Mouse (Mus musculus): ENCODE results near the gene Pnp. TPM values are rescaled to one million over a fixed set of nuclear protein-coding genes. Genes with fewer than 3 reads are reported as not detected.
"Not testable (repeated sequence)": the region's sequence is repeated elsewhere in the genome, so short reads cannot be mapped to it uniquely, and the experiment has no call there.

Gene Pnp
- polyA plus RNA-seq, 1 experiment from 2014 or later: 24.9 TPM

GRCm38 (mm10) chr14:50968216-50968980 lies 37.5 kb downstream of the Pnp start:
- 80% methylated on average over 5 of the region's 5 CpGs for WGBS
- Histone ChIP-seq H3K4me2 (no peak overlapping the region), H3K4me1 (replicated peaks) (peaks cover 8% of the 10 kb centered on the region; the same call in 1 of the 2 replicates)

GRCm38 (mm10) chr14:50969041-50969440 lies 38.2 kb downstream of the Pnp start:
- Histone ChIP-seq H3K4me1 (replicated peaks) (peaks cover 8% of the 10 kb centered on the region; the same call in 1 of the 2 replicates), H3K9ac (no peak overlapping the region), H3K9me3 (no peaks in the 10 kb centered on the region), H3K27ac (no peak overlapping the region), H3K27me3 (no peaks in the 10 kb centered on the region), H3K4me3 (no peak overlapping the region), H3K36me3 (no peaks in the 10 kb centered on the region), H3K4me2 (peak overlapping the region; percentile 27; the same call in 1 of the 2 replicates)
- ATAC-seq (ENCODE audit: low FRiP score): no peak
- WGBS: 4% methylated on average over 1 of the region's 1 CpGs

More at GRCm38 (mm10) chr14:50968216-50968980, 37.5 kb downstream of the Pnp start:
- Histone ChIP-seq H3K27ac (no peak overlapping the region), H3K27me3 (no peaks in the 10 kb centered on the region), H3K4me3 (no peak overlapping the region), H3K9ac (no peak overlapping the region), H3K9me3 (no peaks in the 10 kb centered on the region), H3K36me3 (no peaks in the 10 kb centered on the region)
- no peak for ATAC-seq (ENCODE audit: low FRiP score)

- no peaks in the 10 kb centered on the region for H3K9me3 ChIP-seq
- H3K4me3 ChIP-seq: no peak overlapping the region
- H3K4me2 ChIP-seq: peak overlapping the region; percentile 27
- WGBS: 17% methylated on average over 12 of the region's 12 CpGs
- H3K9ac ChIP-seq: no peak overlapping the region
- H3K36me3 ChIP-seq: no peaks in the 10 kb centered on the region
- no peak for ATAC-seq (ENCODE audit: low FRiP score)
- no peaks in the 10 kb centered on the region for H3K27me3 ChIP-seq
- peaks cover 8% of the 10 kb centered on the region; the same call in 1 of the 2 replicates for H3K4me1 ChIP-seq (replicated peaks)
- H3K27ac ChIP-seq: no peak overlapping the region; the same call in none of the 2 replicates
Measured at GRCm38 (mm10) chr14:50969558-50970544, 39.0 kb downstream of the Pnp start.

- 90% methylated on average over 1 of the region's 1 CpGs for WGBS
- Histone ChIP-seq H3K9ac (no peak overlapping the region), H3K4me1 (replicated peaks) (peaks cover 8% of the 10 kb centered on the region; the same call in 1 of the 2 replicates), H3K27me3 (no peaks in the 10 kb centered on the region), H3K4me2 (no peak overlapping the region), H3K4me3 (no peak overlapping the region), H3K36me3 (no peaks in the 10 kb centered on the region), H3K9me3 (no peaks in the 10 kb centered on the region), H3K27ac (no peak overlapping the region)
- no peak for ATAC-seq (ENCODE audit: low FRiP score)
Measured at GRCm38 (mm10) chr14:50970822-50971221, 39.9 kb downstream of the Pnp start.

GRCm38 (mm10) chr14:50973054-50973453 lies 42.2 kb downstream of the Pnp start:
- H3K9me3 ChIP-seq; H3K9ac ChIP-seq; H3K4me2 ChIP-seq; H3K36me3 ChIP-seq; H3K27ac ChIP-seq; H3K27me3 ChIP-seq; ATAC-seq (ENCODE audit: low FRiP score); H3K4me3 ChIP-seq: not testable (repeated sequence)
- peaks cover 12% of the 10 kb centered on the region for H3K4me1 ChIP-seq (replicated peaks)
- 93% methylated on average over 5 of the region's 5 CpGs for WGBS

GRCm38 (mm10) chr14:50973700-50974099 lies 42.8 kb downstream of the Pnp start:
- Histone ChIP-seq H3K27me3 (no peaks in the 10 kb centered on the region), H3K4me2 (no peak overlapping the region), H3K27ac (no peak overlapping the region), H3K9ac (no peak overlapping the region), H3K4me1 (replicated peaks) (peaks cover 12% of the 10 kb centered on the region), H3K4me3 (no peak overlapping the region), H3K9me3 (no peaks in the 10 kb centered on the region), H3K36me3 (no peaks in the 10 kb centered on the region)
- 72% methylated on average over 4 of the region's 4 CpGs for WGBS
- ATAC-seq (ENCODE audit: low FRiP score): no peak

GRCm38 (mm10) chr14:50975001-50975400 lies 44.1 kb downstream of the Pnp start:
- WGBS: 59% methylated on average over 5 of the region's 5 CpGs
- no peak for ATAC-seq (ENCODE audit: low FRiP score)
- H3K27me3 ChIP-seq: no peaks in the 10 kb centered on the region

GRCm38 (mm10) chr14:50976674-50977073 lies 45.8 kb downstream of the Pnp start:
- Histone ChIP-seq H3K4me1 (replicated peaks) (peaks cover 4% of the 10 kb centered on the region; the same call in 1 of the 2 replicates), H3K36me3 (no peaks in the 10 kb centered on the region), H3K9ac (no peak overlapping the region), H3K4me2 (0 out of 2 replicates have a peak overlapping the region, but pooled peaks have one; percentile 8), H3K27ac (no peak overlapping the region), H3K27me3 (no peaks in the 10 kb centered on the region), H3K4me3 (no peak overlapping the region), H3K9me3 (no peaks in the 10 kb centered on the region)
- WGBS: 13% methylated on average over 9 of the region's 9 CpGs
- ATAC-seq (ENCODE audit: low FRiP score): no peak

More at GRCm38 (mm10) chr14:50975001-50975400, 44.1 kb downstream of the Pnp start:
- Histone ChIP-seq H3K9ac (no peak overlapping the region), H3K36me3 (no peaks in the 10 kb centered on the region), H3K4me3 (no peak overlapping the region), H3K4me2 (no peak overlapping the region), H3K9me3 (no peaks in the 10 kb centered on the region), H3K4me1 (replicated peaks) (peaks cover 4% of the 10 kb centered on the region; the same call in 1 of the 2 replicates), H3K27ac (no peak overlapping the region)

GRCm38 (mm10) chr14:50978451-50978850 lies 47.6 kb downstream of the Pnp start:
- not testable (repeated sequence) for H3K9me3 ChIP-seq; H3K4me1 ChIP-seq (replicated peaks); H3K27ac ChIP-seq; ATAC-seq (ENCODE audit: low FRiP score); H3K36me3 ChIP-seq; H3K4me2 ChIP-seq; H3K27me3 ChIP-seq; H3K4me3 ChIP-seq; H3K9ac ChIP-seq
- WGBS: 89% methylated on average over 6 of the region's 6 CpGs

GRCm38 (mm10) chr14:50979631-50980030 lies 48.7 kb downstream of the Pnp start:
- Histone ChIP-seq H3K4me2 (no peak overlapping the region), H3K9me3 (no peaks in the 10 kb centered on the region), H3K36me3 (no peaks in the 10 kb centered on the region), H3K4me1 (replicated peaks) (peaks cover 4% of the 10 kb centered on the region; the same call in 1 of the 2 replicates), H3K9ac (no peak overlapping the region), H3K4me3 (no peak overlapping the region), H3K27ac (no peak overlapping the region), H3K27me3 (no peaks in the 10 kb centered on the region)
- ATAC-seq (ENCODE audit: low FRiP score): no peak

- no peak overlapping the region for H3K4me3 ChIP-seq
- ATAC-seq (ENCODE audit: low FRiP score): no peak
- WGBS: 52% methylated on average over 2 of the region's 2 CpGs
Measured at GRCm38 (mm10) chr14:50981207-50981606, 50.3 kb downstream of the Pnp start.

GRCm38 (mm10) chr14:50981837-50982236 lies 51.0 kb downstream of the Pnp start:
- H3K27me3 ChIP-seq: no peaks in the 10 kb centered on the region
- no peak for ATAC-seq (ENCODE audit: low FRiP score)
- H3K4me1 ChIP-seq (replicated peaks): peaks cover under 1% of the 10 kb centered on the region; the same call in 1 of the 2 replicates
- no peaks in the 10 kb centered on the region for H3K36me3 ChIP-seq
- no peak overlapping the region for H3K4me3 ChIP-seq
- no peaks in the 10 kb centered on the region for H3K9me3 ChIP-seq
- H3K4me2 ChIP-seq: no peak overlapping the region
- no peak overlapping the region for H3K9ac ChIP-seq
- 91% methylated on average over 5 of the region's 5 CpGs for WGBS
- H3K27ac ChIP-seq: no peak overlapping the region

More at GRCm38 (mm10) chr14:50981207-50981606, 50.3 kb downstream of the Pnp start:
- peaks cover 4% of the 10 kb centered on the region; the same call in 1 of the 2 replicates for H3K4me1 ChIP-seq (replicated peaks)
- H3K36me3 ChIP-seq: no peaks in the 10 kb centered on the region
- H3K27ac ChIP-seq: no peak overlapping the region
- H3K27me3 ChIP-seq: no peaks in the 10 kb centered on the region
- H3K4me2 ChIP-seq: no peak overlapping the region
- no peaks in the 10 kb centered on the region for H3K9me3 ChIP-seq
- no peak overlapping the region for H3K9ac ChIP-seq

Data from hindbrain, embryonic 13.5 days (tissue).